Mouse (Mus musculus) adrenal gland, postnatal 14 days (tissue): ENCODE measurements around the gene Slc35b4. TPM values are rescaled to one million over a fixed set of nuclear protein-coding genes. Genes with fewer than 3 reads are reported as not detected.

ENCODE experiments used
- DNase-seq: peaks from one replicate; pipeline ENCODE4 v3.0.0; 2021; ENCODE audit warnings: mixed read lengths
- long read RNA-seq, 2 experiments: library from polyadenylated mRNA; stranded (forward); transcript quantifications; one replicate each; pipeline ENCODE4 v2.0.0; 2021
- total RNA-seq: library from RNA; stranded (reverse); gene quantifications from 2 replicates; pipeline ENCODE4 v1.2.3, GENCODE M21; 2021

Slc35b4 gene
- 24.1 and 24.5 TPM in 2 replicates for total RNA-seq
- long read RNA-seq, experiment 1, full-length matches to known transcripts: 36 of 42 reads
- long read RNA-seq, experiment 1, partial matches to known transcripts: 0 of 42 reads
- long read RNA-seq, experiment 1, other reads (novel, unspliced or antisense): 6 of 42 reads
- long read RNA-seq, experiment 2, full-length matches to known transcripts: 22 of 30 reads
- long read RNA-seq, experiment 2, partial matches to known transcripts: 2 of 30 reads
- long read RNA-seq, experiment 2, other reads (novel, unspliced or antisense): 6 of 30 reads

GRCm38 (mm10) chr6:34176864-34177247, at the start of gene Slc35b4:
Slc35b4 (minus strand) TSS chr6:34177111.
- DNase-seq: peak; percentile 95

- DNase-seq: no peak
Measured at GRCm38 (mm10) chr6:34225004-34225599, 48.2 kb upstream of the Slc35b4 start.

GRCm38 (mm10) chr6:34216450-34217319, 39.8 kb upstream of the Slc35b4 start:
- DNase-seq: no peak

GRCm38 (mm10) chr6:34205754-34206153, 28.8 kb upstream of the Slc35b4 start:
- no peak for DNase-seq

- DNase-seq: peak; percentile 61
Measured at GRCm38 (mm10) chr6:34204971-34205572, 28.2 kb upstream of the Slc35b4 start.

- DNase-seq: no peak
Measured at GRCm38 (mm10) chr6:34203503-34203902, 26.6 kb upstream of the Slc35b4 start.

- DNase-seq: no peak
Measured at GRCm38 (mm10) chr6:34194981-34195380, 18.1 kb upstream of the Slc35b4 start.

GRCm38 (mm10) chr6:34193708-34194475, 17.0 kb upstream of the Slc35b4 start:
- DNase-seq: peak; percentile 62

- DNase-seq: no peak
Measured at GRCm38 (mm10) chr6:34191401-34191800, 14.5 kb upstream of the Slc35b4 start.

GRCm38 (mm10) chr6:34189494-34189893, 12.6 kb upstream of the Slc35b4 start:
- no peak for DNase-seq

- DNase-seq: peak; percentile 56
Measured at GRCm38 (mm10) chr6:34187986-34188599, 11.2 kb upstream of the Slc35b4 start.

GRCm38 (mm10) chr6:34187273-34187863, 10.5 kb upstream of the Slc35b4 start:
- no peak for DNase-seq

- DNase-seq: no peak
Measured at GRCm38 (mm10) chr6:34183326-34183725, 6.4 kb upstream of the Slc35b4 start.

GRCm38 (mm10) chr6:34181961-34182360, 5.0 kb upstream of the Slc35b4 start:
- DNase-seq: no peak

GRCm38 (mm10) chr6:34179911-34180310, 3.0 kb upstream of the Slc35b4 start:
- DNase-seq: no peak

GRCm38 (mm10) chr6:34179007-34179406, 2.1 kb upstream of the Slc35b4 start:
- no peak for DNase-seq

GRCm38 (mm10) chr6:34176111-34176863, 624 bp downstream of the Slc35b4 start:
- DNase-seq: no peak

- no peak for DNase-seq
Measured at GRCm38 (mm10) chr6:34174715-34175114, 2.2 kb downstream of the Slc35b4 start.

GRCm38 (mm10) chr6:34173251-34173650, 3.7 kb downstream of the Slc35b4 start:
- peak; percentile 37 for DNase-seq
